Mouse (Mus musculus) megakaryocyte, embryonic 14.5 days (primary cell): Measurements from ENCODE around the gene Avil.

ENCODE experiments used
- FLI1 ChIP-seq: IDR thresholded peaks from 2 replicates; pipeline ENCODE4 v1.6.1; 2012; ENCODE audit warnings: low read length, inconsistent platforms, mixed read lengths
- GATA1 ChIP-seq: IDR thresholded peaks from 3 replicates; pipeline ENCODE4 v1.6.1; 2012; ENCODE audit warnings: mixed read lengths, low read length, inconsistent platforms, borderline replicate concordance

- TF ChIP-seq GATA1: no peak
- no peak for TF ChIP-seq FLI1
Measured at GRCm38 (mm10) chr10:126963821-126964220, 36.7 kb upstream of the Avil start.
